In the genomic region with DNA sequence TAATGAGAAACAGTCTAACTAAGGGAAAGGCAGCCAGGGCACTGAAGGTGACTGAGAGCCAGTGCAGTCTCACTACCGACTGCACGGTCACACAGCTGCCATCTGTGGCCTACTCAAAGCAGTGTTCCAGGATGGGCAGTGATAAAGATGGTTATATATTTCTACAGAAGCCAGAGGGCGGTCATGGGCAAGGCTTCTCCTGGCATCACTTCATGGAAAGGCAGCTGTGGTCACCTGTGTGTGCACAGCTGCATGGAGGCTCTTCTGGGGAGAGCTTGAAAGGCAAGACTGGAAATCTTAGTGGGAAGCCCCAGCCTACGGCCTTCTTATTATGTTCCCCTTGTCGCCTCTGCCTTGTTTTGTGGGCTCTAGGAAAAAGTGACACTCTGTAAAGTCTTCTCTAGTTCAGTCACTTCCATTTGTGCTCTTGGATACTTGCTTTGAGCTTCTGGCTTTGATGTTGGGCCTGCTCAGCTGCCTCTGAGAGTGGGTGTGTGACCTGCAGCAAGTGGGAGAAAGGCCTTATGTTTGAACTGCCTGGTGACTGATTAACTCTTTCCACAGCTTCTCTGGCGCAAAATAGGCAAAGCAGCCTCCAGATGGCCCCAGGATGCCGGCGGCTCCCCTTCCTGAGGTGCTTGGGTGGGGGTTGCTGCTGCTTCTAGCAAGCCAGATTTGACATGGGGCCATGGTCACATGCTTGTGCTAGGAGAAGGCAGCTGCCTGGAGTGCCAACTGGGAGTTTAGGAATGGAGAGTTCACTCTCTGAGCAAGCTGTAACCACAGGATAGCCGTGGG, we compare ENCODE assay signal across 9 mouse cellular contexts.
A peak's percentile ranks its signal among the peaks of the same experiment; 100 is the strongest.
DNase-seq lines count a peak whose midpoint lies in the region; ATAC-seq and TF ChIP-seq lines count a peak whose summit lies in the region.
"Had no signal": no experiment of that assay in that cellular context is flagged by ENCODE, and none has a peak within 500 bp of the region (broad histone marks: within the 10 kb centered on the region; RNA-seq: fewer than 3 reads in every experiment).

No protein-coding gene starts in this region.

- TF ChIP-seq EP300 in heart, postnatal 0 days (IDR thresholded peaks at IDR 0.05; ENCODE audit: low read depth): no peak

- no peaks in the 10 kb centered on the region for H3K27me3 ChIP-seq in heart, postnatal 0 days (ENCODE audit: control insufficient read depth, insufficient read depth, low read length)
- H3K27me3 ChIP-seq in heart, embryonic 11.5 days (ENCODE audit: control insufficient read depth, insufficient read depth, low read length): no peaks in the 10 kb centered on the region
- no peaks in the 10 kb centered on the region for H3K27me3 ChIP-seq in embryonic facial prominence, embryonic 14.5 days (replicated peaks; ENCODE audit: control insufficient read depth, insufficient read depth, low read length)
- no peaks in the 10 kb centered on the region for H3K27me3 ChIP-seq in limb, embryonic 11.5 days (ENCODE audit: control insufficient read depth, insufficient read depth, low read length)
- H3K27me3 ChIP-seq in midbrain, embryonic 14.5 days (ENCODE audit: control insufficient read depth, insufficient read depth, low read length): no peaks in the 10 kb centered on the region

- DNase-seq in heart, postnatal 0 days (ENCODE audit: low spot score): no peak
- DNase-seq in adipocyte (ENCODE audit: low spot score): peak; percentile 63
- DNase-seq in embryonic facial prominence, embryonic 14.5 days (ENCODE audit: low spot score): peak; percentile 85
- DNase-seq in limb, embryonic 11.5 days (ENCODE audit: low spot score): peak; percentile 62
- no peak for DNase-seq in spleen, postnatal 10 days (ENCODE audit: low spot score in 2 of 2)
- DNase-seq in midbrain, embryonic 14.5 days: no peak
- DNase-seq: lung, postnatal 14 days had no signal

- H3K4me2 ChIP-seq in heart, postnatal 0 days (ENCODE audit: low read depth, low read length): no peak overlapping the region
- H3K4me2 ChIP-seq in heart, embryonic 11.5 days: no peak overlapping the region
- no peak overlapping the region for H3K4me2 ChIP-seq in embryonic facial prominence, embryonic 14.5 days (ENCODE audit: low read depth, low read length)
- no peak overlapping the region for H3K4me2 ChIP-seq in limb, embryonic 11.5 days (ENCODE audit: low read depth, severe bottlenecking)
- H3K4me2 ChIP-seq in midbrain, embryonic 14.5 days (ENCODE audit: low read length): no peak overlapping the region

- no peak overlapping the region for H3K4me3 ChIP-seq in heart, postnatal 0 days (ENCODE audit: low read depth, low read length)
- H3K4me3 ChIP-seq in heart, embryonic 11.5 days (ENCODE audit: low read depth, low read length): no peak overlapping the region
- no peak overlapping the region for H3K4me3 ChIP-seq in embryonic facial prominence, embryonic 14.5 days (ENCODE audit: low read depth, low read length)
- H3K4me3 ChIP-seq in limb, embryonic 11.5 days (ENCODE audit: low read depth, low read length): no peak overlapping the region
- H3K4me3 ChIP-seq in midbrain, embryonic 14.5 days (replicated peaks; ENCODE audit: low read depth, low read length): no peak overlapping the region

- H3K9me3 ChIP-seq in heart, postnatal 0 days (replicated peaks; ENCODE audit: control insufficient read depth, low read length): no peaks in the 10 kb centered on the region
- H3K9me3 ChIP-seq in heart, embryonic 11.5 days (replicated peaks; ENCODE audit: control insufficient read depth, low read length): no peaks in the 10 kb centered on the region
- no peaks in the 10 kb centered on the region for H3K9me3 ChIP-seq in embryonic facial prominence, embryonic 14.5 days (ENCODE audit: control insufficient read depth, low read length)
- H3K9me3 ChIP-seq in limb, embryonic 11.5 days (ENCODE audit: control insufficient read depth, low read length): no peaks in the 10 kb centered on the region
- H3K9me3 ChIP-seq in midbrain, embryonic 14.5 days (ENCODE audit: control insufficient read depth, low read length): no peaks in the 10 kb centered on the region

- peak overlapping the region; percentile 23; the same call in 1 of the 2 replicates for H3K27ac ChIP-seq in heart, postnatal 0 days (ENCODE audit: low read depth)
- H3K27ac ChIP-seq in heart, embryonic 11.5 days (ENCODE audit: low read depth, low read length): no peak overlapping the region
- H3K27ac ChIP-seq in embryonic facial prominence, embryonic 14.5 days (replicated peaks; ENCODE audit: low read depth, low read length): peak overlapping the region; percentile 62
- no peak overlapping the region for H3K27ac ChIP-seq in limb, embryonic 11.5 days (replicated peaks; ENCODE audit: low read depth, low read length)
- H3K27ac ChIP-seq in midbrain, embryonic 14.5 days (replicated peaks; ENCODE audit: low read depth, low read length): no peak overlapping the region

- 0 out of 2 replicates have a peak, but pooled peaks cover 7% of the 10 kb centered on the region for H3K4me1 ChIP-seq in heart, postnatal 0 days (ENCODE audit: control insufficient read depth, insufficient read depth)
- H3K4me1 ChIP-seq in heart, embryonic 11.5 days (ENCODE audit: control insufficient read depth, insufficient read depth, low read length): peaks cover 8% of the 10 kb centered on the region
- peaks cover 14% of the 10 kb centered on the region for H3K4me1 ChIP-seq in embryonic facial prominence, embryonic 14.5 days (ENCODE audit: control insufficient read depth, insufficient read depth, low read length)
- H3K4me1 ChIP-seq in limb, embryonic 11.5 days (ENCODE audit: control insufficient read depth, insufficient read depth, low read length): peaks cover 6% of the 10 kb centered on the region; the same call in 1 of the 2 replicates
- no peaks in the 10 kb centered on the region for H3K4me1 ChIP-seq in midbrain, embryonic 14.5 days (ENCODE audit: control insufficient read depth, insufficient read depth, low read length)

- no peaks in the 10 kb centered on the region for H3K36me3 ChIP-seq in heart, postnatal 0 days (replicated peaks; ENCODE audit: control insufficient read depth, insufficient read depth, low read length)
- no peaks in the 10 kb centered on the region for H3K36me3 ChIP-seq in heart, embryonic 11.5 days (ENCODE audit: control insufficient read depth, insufficient read depth, low read length)
- H3K36me3 ChIP-seq in embryonic facial prominence, embryonic 14.5 days (ENCODE audit: control insufficient read depth, insufficient read depth, low read length): no peaks in the 10 kb centered on the region
- no peaks in the 10 kb centered on the region for H3K36me3 ChIP-seq in limb, embryonic 11.5 days (ENCODE audit: control insufficient read depth, insufficient read depth, low read length)
- no peaks in the 10 kb centered on the region for H3K36me3 ChIP-seq in midbrain, embryonic 14.5 days (ENCODE audit: control insufficient read depth, insufficient read depth, low read length)

- WGBS in heart, postnatal 0 days: 52% methylated on average over 9 of the region's 9 CpGs
- WGBS in heart, embryonic 11.5 days (ENCODE audit: insufficient replicate concordance): 41% methylated on average over 9 of the region's 9 CpGs
- 30% methylated on average over 9 of the region's 9 CpGs for WGBS in embryonic facial prominence, embryonic 14.5 days
- WGBS in limb, embryonic 11.5 days: 23% methylated on average over 9 of the region's 9 CpGs
- WGBS in midbrain, embryonic 14.5 days: 68% methylated on average over 9 of the region's 9 CpGs

- no peak overlapping the region for H3K9ac ChIP-seq in heart, postnatal 0 days (replicated peaks; ENCODE audit: low read depth, low read length)
- no peak overlapping the region for H3K9ac ChIP-seq in heart, embryonic 11.5 days (ENCODE audit: low read depth, low read length)
- no peak overlapping the region for H3K9ac ChIP-seq in embryonic facial prominence, embryonic 14.5 days (ENCODE audit: low read depth, low read length)
- H3K9ac ChIP-seq in limb, embryonic 11.5 days (ENCODE audit: low read length): no peak overlapping the region
- no peak overlapping the region for H3K9ac ChIP-seq in midbrain, embryonic 14.5 days (replicated peaks; ENCODE audit: low read length)

- TF ChIP-seq CTCF in heart, postnatal 0 days (IDR thresholded peaks at IDR 0.05; ENCODE audit: low read depth): peak; percentile 25

- peak; percentile 25; the same call in 1 of the 2 replicates for ATAC-seq in heart, postnatal 0 days (ENCODE audit: insufficient read depth, low read depth)
- ATAC-seq in heart, embryonic 11.5 days (replicated peaks; ENCODE audit: insufficient number of reproducible peaks, low FRiP score, low TSS enrichment): no peak; the same call in 1 of the 2 replicates
- peak; percentile 75 for ATAC-seq in embryonic facial prominence, embryonic 14.5 days (ENCODE audit: low read depth)
- ATAC-seq in limb, embryonic 11.5 days (ENCODE audit: insufficient number of reproducible peaks, low FRiP score, low TSS enrichment, low read depth): 0 out of 2 replicates have a peak, but pooled peaks have one; percentile 39
- ATAC-seq in midbrain, embryonic 14.5 days (ENCODE audit: low FRiP score, low TSS enrichment): no peak
- ATAC-seq in megakaryocyte, adult 5-6 weeks (ENCODE audit: poor library complexity, severe bottlenecking): no peak

Comparison
In these comparisons a context has a peak if more than half of its experiments do, and no peak if none do; other contexts are left out.
1. ATAC-seq: peak in heart, postnatal 0 days (single experiment), embryonic facial prominence, embryonic 14.5 days (single experiment) and limb, embryonic 11.5 days (single experiment); none in heart, embryonic 11.5 days (single experiment), midbrain, embryonic 14.5 days (single experiment) and megakaryocyte, adult 5-6 weeks (single experiment).
2. H3K27ac ChIP-seq: peak in heart, postnatal 0 days (single experiment) and embryonic facial prominence, embryonic 14.5 days (single experiment); none in heart, embryonic 11.5 days (single experiment), limb, embryonic 11.5 days (single experiment) and midbrain, embryonic 14.5 days (single experiment).
3. DNase-seq: peak in adipocyte (single experiment), embryonic facial prominence, embryonic 14.5 days (single experiment) and limb, embryonic 11.5 days (single experiment); none in heart, postnatal 0 days (single experiment), spleen, postnatal 10 days (0 of 2) and midbrain, embryonic 14.5 days (single experiment).